Mouse (Mus musculus) thymus, postnatal 4 days (tissue): Measurements from ENCODE around the gene Gapdh.

Source experiments
- DNase-seq: peaks from one replicate; pipeline ENCODE4 v3.0.0; 2021

The Gapdh gene

DNA sequence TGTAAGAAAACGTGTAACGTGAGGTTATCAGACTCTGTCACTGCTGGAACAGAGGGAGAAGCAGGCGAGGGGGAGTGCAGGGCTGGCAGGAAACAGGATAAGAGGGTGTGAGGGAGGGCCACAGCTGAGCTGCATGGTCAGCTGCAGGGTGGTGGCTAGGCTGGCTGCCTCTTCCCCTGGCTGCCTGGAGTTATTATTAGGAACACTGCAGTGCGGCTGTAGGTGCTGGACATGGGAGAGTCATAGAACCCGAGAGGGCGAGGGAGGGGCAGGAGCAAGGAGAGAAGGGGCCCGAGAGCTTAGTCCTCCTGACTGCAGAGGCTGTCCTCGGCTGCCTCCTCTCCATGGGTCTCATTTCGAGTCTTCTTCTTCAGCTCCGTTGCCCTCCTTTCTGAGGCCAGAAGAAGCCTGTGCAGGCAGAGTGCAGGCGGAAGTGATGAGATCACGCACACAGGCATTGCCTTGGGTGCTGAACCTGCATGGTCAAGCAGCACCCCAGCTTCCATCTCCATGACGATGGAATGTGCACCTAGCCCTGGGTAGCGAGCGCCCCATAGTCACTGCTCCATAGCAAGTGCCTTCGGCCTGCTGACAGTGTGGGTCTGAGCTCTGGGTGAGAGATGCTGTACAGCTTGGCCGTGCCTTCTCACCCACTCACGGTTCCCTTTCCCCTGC, 17.9 kb downstream of the Gapdh start:
- no peak for DNase-seq

DNA sequence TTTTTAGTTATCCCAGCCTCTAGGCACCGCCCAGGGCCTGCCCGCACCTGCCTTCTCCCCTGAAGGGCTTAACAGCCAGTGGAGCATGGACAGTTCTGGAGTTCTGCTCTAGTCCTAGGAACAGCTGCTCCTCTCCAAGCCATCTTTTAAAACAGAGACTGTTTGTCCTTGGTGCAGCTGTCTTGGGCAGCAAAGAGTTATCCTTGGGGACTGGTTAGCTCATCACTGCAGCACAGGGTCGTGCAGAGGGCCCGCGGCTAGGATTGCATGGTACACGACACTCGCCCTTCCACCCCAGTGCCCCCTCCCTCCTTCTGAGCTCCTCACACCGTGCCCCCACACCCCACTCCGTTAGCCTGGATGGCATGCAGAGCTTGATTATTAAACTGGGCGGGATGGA, 18.9 kb downstream of the Gapdh start:
- DNase-seq: no peak

DNA sequence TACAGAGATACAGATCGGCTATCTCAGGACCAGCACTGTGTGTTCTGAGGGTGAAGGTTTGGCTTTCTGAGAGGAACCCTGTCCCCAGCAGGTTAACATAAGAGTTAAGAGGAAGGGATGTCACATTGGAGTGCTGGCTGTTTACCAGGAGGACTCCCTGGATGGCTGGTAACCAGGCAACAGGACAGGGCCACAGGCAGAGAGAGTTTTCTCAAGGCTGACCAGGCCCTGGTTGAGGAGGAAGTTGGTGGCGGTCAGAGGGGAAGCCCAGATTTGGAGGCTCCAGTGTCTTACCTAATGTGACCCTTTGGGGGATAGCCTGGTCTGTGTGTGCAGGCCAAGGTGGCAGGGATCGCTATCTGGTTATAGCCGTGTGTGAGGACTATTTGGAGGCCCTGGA, 19.5 kb downstream of the Gapdh start:
- DNase-seq: no peak

DNA sequence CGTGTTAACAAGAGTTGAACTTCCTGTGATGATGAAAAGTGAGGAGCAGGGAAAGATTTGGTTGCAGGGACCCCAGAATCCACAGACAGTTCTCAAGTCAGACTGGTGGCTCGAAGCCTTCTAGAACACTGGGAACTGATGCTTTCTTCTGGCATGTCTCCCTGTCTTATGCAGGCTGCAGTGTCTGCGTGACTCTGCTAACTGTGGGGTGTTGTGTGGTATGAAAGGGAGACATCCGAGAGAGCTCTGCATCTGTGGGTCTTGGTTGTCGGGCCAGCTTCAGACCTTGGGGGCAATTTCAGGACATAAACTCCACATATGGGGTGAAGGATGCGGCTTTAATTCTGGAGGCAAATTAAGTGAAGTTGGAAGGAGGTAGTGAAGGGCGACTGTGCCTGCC, 20.1 kb downstream of the Gapdh start:
- no peak for DNase-seq

DNA sequence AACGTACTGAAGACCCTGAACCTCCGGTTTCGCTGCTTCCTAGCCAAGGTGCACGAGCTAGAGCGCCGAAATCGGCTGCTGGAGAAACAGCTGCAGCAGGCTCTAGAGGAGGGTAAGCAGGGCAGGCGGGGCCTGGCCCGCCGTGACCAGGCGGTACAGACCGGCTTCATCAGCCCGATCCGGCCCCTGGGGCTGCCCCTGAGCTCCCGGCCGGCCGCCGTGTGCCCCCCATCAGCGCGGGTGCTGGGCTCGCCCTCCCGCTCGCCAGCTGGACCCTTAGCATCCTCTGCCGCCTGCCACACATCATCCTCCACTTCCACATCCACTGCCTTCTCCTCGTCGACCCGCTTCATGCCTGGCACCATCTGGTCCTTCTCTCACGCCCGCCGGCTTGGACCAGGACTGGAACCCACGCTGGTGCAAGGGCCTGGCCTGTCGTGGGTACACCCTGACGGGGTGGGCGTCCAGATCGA, 20.8 kb downstream of the Gapdh start:
- no peak for DNase-seq

DNA sequence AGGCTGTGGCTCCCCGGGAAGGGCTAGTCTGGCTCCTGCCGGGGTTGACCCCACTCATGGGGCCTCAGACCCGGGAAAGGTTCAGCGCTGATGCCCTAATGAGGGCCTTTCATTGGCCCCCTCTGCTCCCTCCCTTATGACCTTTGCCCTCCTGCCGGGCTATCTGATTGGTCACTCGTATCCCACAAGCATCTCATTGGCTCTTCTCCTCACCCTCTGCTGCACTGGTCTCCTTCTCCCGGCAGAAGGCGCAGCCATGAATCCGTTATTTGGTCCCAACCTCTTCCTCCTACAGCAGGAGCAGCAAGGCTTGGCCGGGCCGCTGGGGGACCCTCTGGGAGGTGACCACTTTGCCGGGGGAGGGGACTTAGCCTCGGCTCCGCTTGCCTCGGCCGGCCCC, 21.3 kb downstream of the Gapdh start, which contains the start of gene Iffo1:
Gene Iffo1, plus strand, starts transcription at position 241 of the 400 bp plus-strand sequence.
- peak; percentile 84 for DNase-seq

DNA sequence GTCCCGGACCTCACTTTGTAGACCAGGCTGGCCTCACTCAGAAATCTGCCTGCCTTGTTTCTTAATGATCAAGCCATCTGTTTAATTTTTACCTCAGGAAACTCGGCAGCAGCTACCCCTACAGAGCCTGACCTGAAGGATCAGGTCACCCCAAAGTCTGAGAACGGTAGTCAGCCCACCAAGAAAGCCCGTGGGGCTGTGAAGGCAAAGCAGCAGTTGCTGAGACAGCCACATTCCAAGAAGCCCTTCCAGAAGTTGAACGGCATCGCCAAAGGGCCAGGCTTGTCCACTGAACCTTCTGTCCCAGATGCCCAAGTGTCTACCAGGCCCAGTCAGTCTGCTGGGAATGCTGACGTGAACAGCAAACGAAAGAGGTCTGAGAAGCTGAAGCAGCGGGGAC, 22.4 kb downstream of the Gapdh start:
- no peak for DNase-seq

DNA sequence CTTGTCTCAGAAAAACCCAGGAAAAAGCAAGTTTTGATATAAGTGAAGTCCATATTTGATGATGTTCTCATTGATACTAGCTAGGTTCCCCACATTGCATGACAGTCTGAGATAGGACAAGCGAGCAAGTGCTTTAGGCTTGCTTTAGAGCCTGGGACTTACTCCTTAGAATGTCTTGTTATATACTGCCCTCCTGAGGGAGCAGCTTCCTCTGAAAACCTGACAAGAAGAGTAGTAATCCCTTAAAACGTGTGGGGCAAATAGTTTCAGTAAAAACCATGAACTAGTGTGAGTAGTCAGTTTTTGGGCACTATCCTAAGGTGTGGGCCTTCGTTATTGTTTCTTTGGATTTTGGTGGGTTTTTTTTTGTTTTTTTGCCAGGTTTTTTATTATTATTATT, 23.1 kb downstream of the Gapdh start:
- DNase-seq: no peak

DNA sequence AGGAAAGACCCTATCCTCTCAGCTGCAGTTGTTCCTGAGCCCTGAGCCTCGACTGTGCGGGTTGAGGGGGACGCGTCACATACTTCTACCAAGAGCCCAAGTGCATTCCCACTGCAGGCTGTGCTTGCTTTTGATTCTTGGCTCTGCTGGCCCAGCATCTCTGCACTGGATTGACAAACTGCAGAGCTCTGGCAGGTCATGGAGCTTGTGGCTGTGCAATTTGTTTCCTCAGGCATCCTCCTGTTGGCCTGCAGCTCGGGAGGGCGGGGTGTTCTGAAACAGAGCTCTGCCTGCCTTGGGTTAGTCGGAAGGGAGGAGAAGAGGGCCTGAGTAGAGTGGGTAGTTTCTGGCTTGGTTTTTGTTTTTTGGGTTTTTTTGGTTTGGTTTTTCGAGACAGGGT, 23.8 kb downstream of the Gapdh start:
- DNase-seq: no peak

DNA sequence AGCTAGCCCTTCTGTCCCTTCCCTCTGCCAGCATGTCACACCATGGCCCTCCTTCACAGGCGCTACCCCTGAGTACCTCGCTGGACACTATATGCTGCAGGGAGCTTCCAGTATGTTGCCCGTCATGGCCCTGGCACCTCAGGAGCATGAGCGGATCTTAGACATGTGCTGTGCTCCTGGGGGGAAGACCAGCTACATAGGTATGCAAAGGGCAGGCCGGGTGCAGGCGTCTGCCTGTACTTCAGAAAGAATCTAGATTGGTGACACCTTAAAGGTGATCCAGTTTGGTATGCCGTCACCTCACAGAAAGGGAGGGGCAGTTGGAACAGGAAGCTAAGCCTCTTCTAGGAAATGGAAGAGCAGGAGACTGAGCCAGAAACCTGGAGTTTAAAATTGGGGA, 26.5 kb downstream of the Gapdh start:
- no peak for DNase-seq

DNA sequence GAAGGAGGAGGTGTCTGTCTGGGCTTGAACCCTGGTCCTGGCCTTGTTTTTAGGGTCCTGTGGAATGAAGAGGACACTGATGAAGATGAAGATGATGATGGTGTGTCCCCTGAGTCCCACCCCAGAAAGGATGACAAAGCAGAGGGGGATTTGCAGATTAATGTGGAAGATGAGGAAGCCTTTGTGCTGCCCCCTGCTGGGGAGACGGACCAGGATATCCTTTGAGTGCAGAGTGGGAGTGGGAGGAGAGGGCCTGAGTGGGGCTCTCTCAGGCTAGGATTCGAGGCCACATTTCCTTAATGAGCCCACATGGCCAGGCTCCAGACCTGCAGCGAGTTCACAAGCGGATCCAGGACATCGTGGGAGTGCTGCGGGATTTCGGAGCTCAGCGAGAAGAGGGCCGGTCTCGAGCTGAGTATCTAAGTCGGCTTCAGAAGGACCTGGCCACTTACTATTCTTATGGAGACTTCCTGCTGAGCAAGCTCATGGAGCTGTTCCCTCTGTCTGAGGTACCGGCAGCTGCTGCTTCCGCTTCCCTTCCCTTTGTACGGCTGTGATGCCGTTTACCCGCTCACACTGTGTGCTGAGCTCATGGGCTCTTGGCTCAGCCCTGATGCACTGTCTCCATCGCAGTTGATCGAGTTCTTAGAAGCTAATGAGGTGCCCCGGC, 29.1 kb downstream of the Gapdh start:
- DNase-seq: peak; percentile 83

DNA sequence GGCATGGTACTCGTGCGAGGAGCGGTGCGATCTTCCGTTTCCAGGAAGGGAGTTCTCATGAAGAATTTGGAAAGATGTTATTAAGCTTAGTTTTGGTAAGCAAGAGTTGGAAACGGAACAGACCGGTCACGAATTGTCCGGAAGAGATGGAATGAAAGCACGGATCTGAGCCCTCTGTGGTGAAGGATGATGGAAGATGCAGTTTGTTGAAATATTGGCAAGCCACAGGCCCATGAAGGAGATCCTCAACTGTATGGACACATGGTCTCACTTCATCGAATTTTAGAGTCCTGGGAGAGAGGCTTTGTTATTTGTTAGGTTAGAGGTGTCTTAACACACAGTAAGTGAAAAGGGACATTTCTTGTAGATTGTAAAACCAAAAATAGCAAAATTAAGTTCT, 33.8 kb downstream of the Gapdh start:
- DNase-seq: no peak

DNA sequence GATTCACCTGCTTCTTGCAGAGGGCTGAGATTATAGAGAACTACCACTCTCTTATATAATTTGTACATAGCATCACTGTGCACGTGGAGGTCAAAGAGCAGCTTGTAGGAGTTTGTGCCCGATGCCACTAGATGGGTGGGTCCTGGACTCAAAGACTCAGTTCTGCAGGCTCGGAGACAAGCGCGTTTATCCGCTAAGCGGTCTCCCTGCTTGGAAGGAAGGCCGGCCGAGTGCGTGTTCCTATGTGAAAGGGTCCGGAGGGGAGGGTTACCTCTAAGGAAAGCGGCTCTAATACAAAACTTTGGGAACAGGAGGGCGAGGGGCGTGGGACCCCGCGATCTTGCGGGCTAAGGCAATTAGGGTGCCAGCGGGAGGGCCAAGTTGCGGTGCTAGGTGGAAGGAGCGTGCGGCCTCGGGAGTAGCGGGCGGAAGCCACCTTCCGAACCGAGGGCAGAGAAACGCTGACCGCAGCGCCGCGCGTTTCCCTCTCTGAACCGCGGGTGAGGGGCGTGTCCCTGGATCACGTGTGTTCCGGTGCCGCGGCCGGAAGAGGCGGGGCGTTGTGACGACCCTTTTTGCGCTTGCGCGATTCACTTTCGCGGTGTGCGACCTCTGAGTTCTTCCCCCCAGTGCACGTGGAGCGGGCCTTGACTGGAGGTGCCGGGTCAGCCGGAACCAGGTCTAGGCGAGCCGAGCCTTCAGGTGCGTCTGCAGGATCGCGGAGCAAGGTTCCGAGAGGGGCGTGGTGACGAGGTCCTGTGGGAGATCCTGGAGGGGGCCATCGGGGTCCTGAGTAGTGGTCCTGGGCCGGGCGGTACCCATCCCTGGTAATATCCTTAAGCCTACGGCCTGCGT, 34.7 kb downstream of the Gapdh start, which contains the start of gene Nop2:
Gene Nop2, plus strand, starts transcription at position 608 of the 855 bp plus-strand sequence.
- peak; percentile 93 for DNase-seq

DNA sequence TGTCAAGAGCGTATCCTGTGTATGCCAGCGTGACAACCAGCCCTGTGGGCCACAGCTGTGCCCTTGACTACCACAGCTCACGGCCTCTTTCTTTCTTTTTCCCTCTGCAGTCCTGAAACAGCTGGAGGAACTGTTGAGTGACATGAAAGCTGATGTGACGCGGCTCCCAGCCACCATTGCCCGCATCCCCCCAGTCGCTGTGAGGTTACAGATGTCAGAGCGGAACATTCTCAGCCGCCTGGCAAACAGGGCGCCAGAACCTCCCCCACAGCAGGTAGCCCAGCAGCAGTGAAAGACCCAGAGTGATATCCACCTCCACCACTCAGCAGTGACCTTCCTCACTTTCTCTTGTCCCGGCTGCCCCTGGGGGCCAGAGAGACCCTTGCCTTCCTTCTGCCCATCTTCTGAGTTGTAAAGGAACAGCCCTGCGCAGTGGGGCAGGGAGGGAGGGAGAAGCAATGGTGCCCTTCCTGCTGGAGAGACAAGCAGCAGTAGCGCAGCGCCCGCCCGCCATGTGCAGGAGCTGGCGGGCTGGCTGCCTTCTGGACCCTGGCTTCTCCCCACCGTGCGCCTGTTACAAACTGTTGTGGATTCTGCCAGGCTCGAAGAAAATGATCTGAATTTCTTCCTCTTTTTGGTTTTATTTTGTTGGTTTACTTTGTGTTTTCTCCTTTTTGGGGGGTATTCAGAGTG, 36.4 kb downstream of the Gapdh start:
- peak; percentile 50 for DNase-seq

DNA sequence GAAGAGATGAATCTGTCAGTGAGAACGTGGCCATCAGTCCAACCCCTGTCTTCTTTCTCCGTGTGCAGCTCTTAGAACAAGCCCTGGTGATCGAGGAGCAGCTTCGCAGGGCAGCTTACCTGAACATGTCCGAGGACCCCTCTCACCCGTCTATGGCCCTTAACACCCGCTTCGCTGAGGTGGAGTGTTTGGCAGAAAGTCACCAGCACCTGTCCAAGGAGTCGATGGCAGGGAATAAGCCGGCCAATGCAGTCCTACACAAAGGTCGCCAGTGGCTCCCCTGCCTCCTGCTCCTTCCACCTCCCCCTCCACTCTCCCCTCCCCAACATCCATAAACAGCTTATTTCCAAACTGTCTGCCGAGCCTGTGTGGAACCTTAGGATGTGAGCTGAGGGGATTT, 37.5 kb downstream of the Gapdh start:
- no peak for DNase-seq

DNA sequence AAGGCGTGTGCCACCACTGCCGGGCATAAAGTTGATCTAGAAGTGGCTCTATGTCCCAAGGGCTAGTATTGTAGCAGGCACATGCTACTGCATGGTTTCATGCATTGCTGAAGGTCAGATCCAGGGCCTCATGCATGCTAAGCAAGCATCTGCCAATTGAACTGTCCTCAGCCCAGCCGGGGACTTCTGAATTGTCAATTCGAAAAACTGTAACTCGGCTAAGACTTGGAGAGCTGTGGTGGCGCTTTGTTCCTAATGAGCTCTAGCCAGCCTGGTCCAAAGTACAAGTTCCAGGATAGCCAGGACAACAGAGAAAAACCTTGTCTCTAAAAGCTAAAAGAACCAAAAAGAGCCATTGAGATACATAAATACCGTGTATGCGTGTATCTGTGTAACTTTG, 46.9 kb downstream of the Gapdh start:
- no peak for DNase-seq

DNA sequence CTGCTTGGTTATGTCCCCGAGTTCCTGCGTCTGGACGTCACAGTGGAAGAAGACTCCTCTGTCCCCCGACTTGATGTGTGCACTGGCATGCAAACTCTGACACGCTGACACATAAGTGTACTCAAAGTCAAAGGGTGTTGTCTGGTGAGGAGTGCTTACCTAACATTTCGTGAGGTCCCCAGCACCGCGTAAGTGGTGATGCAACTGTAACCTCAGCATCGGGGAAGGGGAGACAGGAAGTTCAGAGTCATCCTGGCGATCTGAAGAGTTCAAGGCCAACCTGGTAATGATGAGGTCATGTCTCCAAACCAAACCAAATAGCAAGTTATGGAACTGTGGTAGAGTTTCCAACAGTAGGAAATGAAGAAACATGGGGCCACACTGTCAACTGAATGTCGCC, 53.7 kb downstream of the Gapdh start:
- DNase-seq: no peak
